Mouse (Mus musculus): Measurements from ENCODE around the gene Traf7.

DNA sequence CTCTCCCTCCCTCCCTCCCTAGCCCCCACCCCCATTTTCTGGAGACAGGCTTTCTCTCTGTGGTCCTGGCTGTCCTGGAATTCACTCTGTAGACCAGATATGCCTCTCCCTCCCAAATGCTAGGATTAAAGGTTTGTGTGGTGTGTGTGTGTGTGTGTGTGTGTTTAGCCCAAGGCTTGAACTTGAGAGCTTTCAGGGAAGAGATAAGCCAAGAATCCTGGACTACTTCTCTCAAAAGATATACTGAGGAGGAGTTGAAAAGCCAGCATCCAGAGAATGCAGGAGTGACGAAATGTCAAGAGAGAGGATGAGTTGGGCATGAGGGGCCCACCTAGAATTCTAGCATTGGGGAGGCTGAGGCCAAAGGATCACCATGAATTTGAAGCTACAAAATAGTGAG is 64.8 kb downstream of the Traf7 start:
- TF ChIP-seq ZNF384 (IDR thresholded peaks at IDR 0.05; ENCODE audit: low read depth, low read length) (no peak), CHD2 (IDR thresholded peaks at IDR 0.05; ENCODE audit: low read depth, low read length) (no peak)
